Mouse (Mus musculus): Measurements from ENCODE around the gene 3110082I17Rik.
A peak's percentile ranks its signal among the peaks of the same experiment; 100 is the strongest.

3110082I17Rik gene

DNA sequence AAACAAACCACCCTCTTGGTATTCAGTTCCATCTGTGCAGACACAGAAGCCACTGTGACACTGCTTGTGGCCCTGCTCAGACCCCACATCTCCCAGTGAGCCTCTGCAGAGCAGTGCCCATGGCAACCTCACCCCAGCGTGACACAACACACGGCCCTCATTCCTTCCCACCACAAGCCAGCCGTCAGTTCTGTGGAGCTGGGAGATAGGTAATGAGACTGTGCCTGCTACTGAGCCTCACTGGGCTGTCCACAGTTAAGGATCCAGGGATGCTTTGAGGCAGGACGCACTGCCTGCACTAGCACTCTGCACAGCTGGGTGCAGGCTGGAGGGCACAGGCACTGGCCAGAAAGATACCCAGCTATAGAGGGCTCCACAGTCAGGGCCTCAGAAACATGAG is 10.4 kb downstream of the 3110082I17Rik start:
- DNase-seq: no peak

GRCm38 (mm10) chr5:139449161-139449791 is 11.1 kb downstream of the 3110082I17Rik start:
- DNase-seq: peak; percentile 34

- no peak for DNase-seq
Observed at GRCm38 (mm10) chr5:139448025-139448424, 12.3 kb downstream of the 3110082I17Rik start.

DNA sequence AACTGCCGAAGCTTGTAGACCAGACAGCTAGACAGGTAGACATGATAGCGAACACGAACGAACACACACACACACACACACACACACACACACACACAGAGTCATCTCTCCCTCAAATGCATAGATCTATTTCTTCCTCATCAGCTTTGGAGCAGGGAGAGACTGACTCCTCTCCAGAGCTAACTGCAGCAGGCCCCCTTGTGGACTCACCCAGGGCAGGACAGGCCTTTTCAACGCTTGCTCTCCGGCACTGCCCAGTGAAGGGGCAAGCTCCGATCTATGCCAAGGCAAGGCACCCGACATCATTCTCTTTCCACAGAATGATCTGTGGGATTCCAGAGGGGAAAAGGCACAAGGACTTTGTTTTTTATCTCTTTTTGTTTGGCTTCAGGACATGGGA is 15.1 kb downstream of the 3110082I17Rik start:
- DNase-seq: no peak

- no peak for DNase-seq
Observed at GRCm38 (mm10) chr5:139442962-139443361, 17.4 kb downstream of the 3110082I17Rik start.

GRCm38 (mm10) chr5:139442428-139442827 is 17.9 kb downstream of the 3110082I17Rik start:
- DNase-seq: no peak

DNA sequence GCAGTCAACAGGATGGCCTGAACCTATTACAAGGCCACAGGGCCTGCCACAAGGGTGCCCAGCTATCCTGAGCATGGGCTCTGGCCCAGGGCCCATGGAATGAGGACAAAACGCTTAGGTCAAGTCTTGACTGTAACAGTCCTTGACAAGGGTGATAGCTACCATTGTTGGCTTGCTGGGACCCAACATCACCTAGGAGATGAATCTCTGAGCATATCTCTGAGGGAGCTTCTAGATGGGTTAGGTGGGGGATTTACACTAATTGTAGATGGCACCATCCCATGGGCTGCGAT is 18.7 kb downstream of the 3110082I17Rik start:
- no peak for DNase-seq

DNA sequence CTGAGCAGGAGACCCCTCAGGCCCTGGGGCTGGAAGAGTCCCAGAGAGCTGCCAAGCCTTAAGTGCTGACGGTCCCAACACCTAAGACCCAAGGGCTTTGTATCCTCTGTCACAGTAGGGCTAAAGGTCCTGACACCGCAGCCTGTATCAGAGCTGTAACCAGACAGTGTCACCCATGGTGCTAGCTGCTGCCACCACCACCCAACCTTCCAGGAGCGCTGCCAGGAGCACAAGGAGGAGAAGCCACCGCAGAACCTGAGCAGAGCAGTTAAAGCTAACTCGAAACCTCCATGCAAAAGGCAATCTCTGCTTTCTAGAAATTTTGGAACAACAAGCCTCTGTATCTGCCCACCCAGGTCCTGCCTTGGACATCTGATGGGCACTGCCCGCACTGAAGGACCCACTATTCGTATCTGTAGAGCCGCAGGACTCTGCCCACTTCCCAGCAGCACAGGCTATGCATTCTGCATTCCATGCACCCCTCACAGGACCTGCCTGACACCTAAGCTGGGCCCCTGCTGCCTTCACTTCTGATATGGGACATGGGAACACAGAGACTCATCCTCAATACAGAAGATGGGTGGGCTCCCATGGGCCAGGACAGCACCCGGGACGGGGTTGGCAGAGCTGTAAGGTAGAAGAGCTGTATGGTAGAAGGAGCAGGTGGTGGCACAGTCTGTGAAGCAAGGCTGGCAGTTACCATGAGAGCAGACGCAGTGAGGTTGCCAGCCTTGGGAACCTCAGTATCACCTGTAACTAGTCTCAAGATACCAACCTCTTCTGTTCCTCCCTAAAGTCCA is 19.2 kb downstream of the 3110082I17Rik start:
- peak; percentile 38 for DNase-seq

DNA sequence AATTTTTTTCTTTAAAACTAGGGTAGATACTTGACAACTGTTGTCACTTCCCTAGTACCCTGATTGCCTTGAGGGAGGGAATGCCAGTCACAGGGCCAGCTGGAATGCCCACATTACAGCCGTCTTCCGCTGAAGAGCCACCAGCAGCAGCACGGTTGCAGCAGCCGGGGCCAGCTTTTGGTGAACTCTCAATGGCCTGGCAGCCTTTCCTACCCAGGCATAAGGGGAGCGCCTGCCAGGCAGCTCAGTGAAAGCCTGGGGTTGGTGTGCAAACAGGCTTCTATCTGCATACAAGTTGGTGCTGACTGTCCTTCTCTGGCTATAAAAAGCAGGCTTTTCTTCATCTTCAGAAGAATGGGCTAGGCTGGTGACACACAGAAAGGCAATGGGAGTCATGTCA is 19.9 kb downstream of the 3110082I17Rik start:
- DNase-seq: no peak

GRCm38 (mm10) chr5:139438440-139438839 is 21.9 kb downstream of the 3110082I17Rik start:
- no peak for DNase-seq

DNA sequence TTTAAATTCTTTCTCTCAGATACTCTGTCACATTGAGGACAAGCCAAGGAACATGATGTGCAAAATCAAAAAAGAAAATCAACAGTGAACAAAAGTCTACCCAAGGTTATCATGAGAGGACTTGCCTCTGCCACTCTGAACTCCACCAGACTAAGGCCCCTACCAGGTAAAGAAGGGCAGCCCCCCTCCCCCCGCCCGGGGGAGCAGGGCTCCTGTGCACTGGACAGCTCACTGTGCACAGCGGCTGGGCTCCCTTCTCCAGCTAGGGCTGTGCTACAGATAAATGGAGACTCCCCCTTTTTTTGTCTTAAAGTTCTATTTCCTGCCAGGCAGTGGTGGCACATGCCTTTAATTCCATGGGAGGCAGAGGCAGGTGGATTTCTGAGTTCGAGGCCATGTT is 22.6 kb downstream of the 3110082I17Rik start:
- DNase-seq: no peak

DNA sequence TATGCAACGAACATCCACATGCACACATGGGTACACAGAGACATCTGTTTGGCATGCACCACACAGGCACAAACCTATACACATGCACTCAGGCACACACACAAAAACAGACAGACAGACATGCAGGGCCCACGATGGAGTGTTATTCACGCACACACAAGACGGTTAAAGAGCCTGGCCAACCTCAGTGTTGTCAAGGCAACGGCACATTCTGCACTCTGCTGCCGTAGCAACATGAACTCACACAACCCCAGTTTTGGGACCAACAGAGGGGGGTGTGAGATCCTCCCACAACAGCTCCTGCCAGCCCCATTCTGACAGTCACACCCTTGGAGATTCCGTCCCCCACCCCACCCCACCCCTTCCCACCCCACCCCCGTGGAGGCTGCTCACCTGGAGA is 25.4 kb downstream of the 3110082I17Rik start:
- no peak for DNase-seq

- no peak for DNase-seq
Observed at GRCm38 (mm10) chr5:139433842-139434568, 26.3 kb downstream of the 3110082I17Rik start.

- DNase-seq: no peak
Observed at GRCm38 (mm10) chr5:139432747-139433508, 27.4 kb downstream of the 3110082I17Rik start.

- DNase-seq: no peak
Observed at GRCm38 (mm10) chr5:139432333-139432732, 28.0 kb downstream of the 3110082I17Rik start.

- DNase-seq: no peak
Observed at GRCm38 (mm10) chr5:139429818-139430341, 30.4 kb downstream of the 3110082I17Rik start.

GRCm38 (mm10) chr5:139427989-139428388 is 32.3 kb downstream of the 3110082I17Rik start:
- no peak for DNase-seq

GRCm38 (mm10) chr5:139427001-139427400 is 33.3 kb downstream of the 3110082I17Rik start:
- no peak for DNase-seq

GRCm38 (mm10) chr5:139425198-139425597 is 35.1 kb downstream of the 3110082I17Rik start:
- DNase-seq: no peak

DNA sequence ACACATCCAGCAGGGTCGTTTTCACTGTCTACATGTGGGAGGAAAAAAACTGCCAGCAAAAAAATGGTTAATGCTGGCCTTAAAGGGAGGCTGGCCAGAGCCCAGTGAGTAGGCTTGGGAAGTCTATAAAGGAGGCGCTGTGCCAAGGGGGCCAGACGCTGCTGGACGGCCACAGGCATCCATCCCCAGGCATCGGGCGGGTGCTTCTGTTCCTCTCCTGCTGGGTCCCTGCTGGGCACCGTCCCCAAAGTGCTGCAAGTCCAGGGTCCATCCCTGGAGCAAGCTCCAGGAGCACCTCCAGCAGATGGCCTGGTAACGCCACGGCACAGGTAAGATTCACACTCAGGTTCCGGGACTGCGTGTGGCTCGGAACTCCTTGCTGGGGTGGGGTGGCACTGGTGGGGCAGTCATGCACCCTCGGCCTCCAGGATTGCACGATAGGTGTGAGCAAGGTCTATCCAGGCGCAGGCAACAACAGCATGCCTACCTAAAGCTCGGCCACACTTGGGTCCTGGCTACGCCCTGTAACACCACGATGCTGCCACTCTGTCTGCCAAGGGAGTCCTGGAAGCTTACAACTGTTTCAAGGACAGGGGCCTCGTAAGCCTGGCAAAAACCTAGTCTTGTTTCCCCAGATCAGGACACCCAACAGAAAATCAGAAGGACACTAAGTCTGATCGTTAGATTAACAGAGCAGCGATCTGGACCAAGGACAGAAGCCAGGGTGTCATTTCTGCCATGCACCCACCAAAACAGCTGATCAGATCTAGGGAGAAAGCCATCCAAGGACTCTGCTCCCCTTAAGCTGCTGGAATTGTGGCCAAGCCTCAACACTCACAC is 37.1 kb downstream of the 3110082I17Rik start, which contains the start of gene Gper1:
Gper1 (plus strand) TSS at position 126 of the 840 bp plus-strand sequence.
- DNase-seq: peak; percentile 51

- no peak for DNase-seq
Observed at GRCm38 (mm10) chr5:139418633-139419032, 41.7 kb downstream of the 3110082I17Rik start.

GRCm38 (mm10) chr5:139418110-139418509 is 42.2 kb downstream of the 3110082I17Rik start:
- no peak for DNase-seq
